Mouse (Mus musculus): ENCODE measurements around the gene Rps6ka2.
"Not testable (repeated sequence)": the region's sequence is repeated elsewhere in the genome, so short reads cannot be mapped to it uniquely, and the experiment has no call there.

DNA sequence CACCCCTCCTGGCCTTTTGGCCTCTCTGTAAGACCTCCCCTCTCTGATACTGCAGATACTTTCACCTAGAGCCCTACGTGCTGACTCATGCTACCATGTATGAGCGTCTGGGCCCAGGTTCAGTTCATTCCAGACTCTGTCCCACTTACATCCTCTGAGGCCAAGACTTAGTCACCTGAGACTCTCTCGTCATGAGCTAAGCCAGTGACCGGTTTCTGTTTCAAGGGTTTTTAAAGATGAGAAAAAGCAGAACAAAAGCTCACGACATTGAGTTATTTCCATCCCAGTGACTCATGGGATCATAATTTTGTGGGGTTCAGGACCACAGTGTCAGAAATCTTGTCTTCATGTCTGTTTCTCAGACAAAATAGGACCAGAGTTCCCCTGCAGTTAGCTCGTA lies 149.9 kb downstream of the Rps6ka2 start:
- not testable (repeated sequence) for TF ChIP-seq CTCF (IDR thresholded peaks at IDR 0.05; ENCODE audit: borderline replicate concordance, insufficient read depth, low read length); POLR2A (IDR thresholded peaks at IDR 0.05; ENCODE audit: low read depth, low read length)
